13 mouse cellular contexts compared by ENCODE assay signal in the genomic region with DNA sequence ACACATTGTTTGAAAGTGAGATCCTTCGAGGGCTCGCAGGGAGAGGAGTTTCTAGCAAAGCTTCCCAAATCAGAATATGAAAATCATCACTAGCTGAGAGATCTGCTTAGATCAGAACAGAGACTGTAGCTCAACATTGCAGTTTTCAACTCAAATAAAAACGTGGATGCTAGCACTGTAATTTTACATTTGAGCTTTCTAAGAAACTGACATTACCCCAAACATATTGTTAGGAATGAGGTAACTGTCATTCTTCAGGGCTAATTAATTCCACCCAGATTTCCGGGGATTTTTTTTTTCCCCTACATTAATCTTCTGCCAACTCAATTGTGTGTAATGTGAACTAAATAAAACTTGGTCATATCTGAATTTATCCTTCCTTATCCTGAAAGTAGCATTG.
"Had no signal": no experiment of that assay in that cellular context is flagged by ENCODE, and none has a peak within 500 bp of the region (broad histone marks: within the 10 kb centered on the region; RNA-seq: fewer than 3 reads in every experiment).

No protein-coding gene starts in this region.

- H3K4me1 ChIP-seq: limb, embryonic 12.5 days; liver, embryonic 13.5 days had no signal

- ATAC-seq: liver, postnatal 0 days; midbrain, embryonic 13.5 days had no signal

- H3K27me3 ChIP-seq: limb, embryonic 12.5 days; liver, embryonic 13.5 days; midbrain, embryonic 13.5 days; neural tube, embryonic 15.5 days had no signal

- H3K4me3 ChIP-seq: layer of hippocampus, adult 2 months; limb, embryonic 12.5 days; liver, embryonic 13.5 days; midbrain, embryonic 13.5 days; myocyte; neural tube, embryonic 15.5 days had no signal

- H3K27ac ChIP-seq: layer of hippocampus, adult 2 months; limb, embryonic 12.5 days; liver, embryonic 13.5 days; midbrain, embryonic 13.5 days; neural tube, embryonic 15.5 days; stomach, postnatal 0 days had no signal

- H3K36me3 ChIP-seq: limb, embryonic 12.5 days; liver, embryonic 13.5 days; midbrain, embryonic 13.5 days; neural tube, embryonic 15.5 days had no signal

- H3K4me2 ChIP-seq: limb, embryonic 12.5 days; liver, embryonic 13.5 days; midbrain, embryonic 13.5 days; neural tube, embryonic 15.5 days had no signal

- DNase-seq: kidney, postnatal 10 days; kidney, postnatal 4 days; liver; liver, embryonic 13.5 days; liver, postnatal 0 days; lung, postnatal 36 days; right cerebral cortex, adult 18-20 months had no signal

- H3K9me3 ChIP-seq: limb, embryonic 12.5 days; liver, embryonic 13.5 days; midbrain, embryonic 13.5 days; neural tube, embryonic 15.5 days had no signal

- H3K9ac ChIP-seq: limb, embryonic 12.5 days; liver, embryonic 13.5 days; liver, postnatal 0 days; midbrain, embryonic 13.5 days; neural tube, embryonic 15.5 days had no signal
